Mouse (Mus musculus) right cerebral cortex, adult 18-20 months (tissue): ENCODE data around the gene Ccdc175.

Experiments used
- DNase-seq: peaks from one replicate; pipeline ENCODE4 v3.0.0; 2022; ENCODE audit warnings: mixed read lengths

The Ccdc175 gene

GRCm38 (mm10) chr12:72096966-72097365, 87.9 kb downstream of the Ccdc175 start:
- no peak for DNase-seq

GRCm38 (mm10) chr12:72089802-72090201, 95.0 kb downstream of the Ccdc175 start:
- no peak for DNase-seq

- no peak for DNase-seq
Observed at GRCm38 (mm10) chr12:72086166-72086825, 98.5 kb downstream of the Ccdc175 start.

GRCm38 (mm10) chr12:72085329-72086165, 99.3 kb downstream of the Ccdc175 start, which contains the start of the genes L3hypdh and Jkamp:
Gene L3hypdh (minus strand): TSS chr12:72085439.
Gene Jkamp (plus strand): TSS chr12:72085589.
- DNase-seq: peak; percentile 99

- DNase-seq: no peak
Observed at GRCm38 (mm10) chr12:72085024-72085328, 99.9 kb downstream of the Ccdc175 start.

- DNase-seq: no peak
Observed at GRCm38 (mm10) chr12:72084261-72085023, 100.4 kb downstream of the Ccdc175 start.

GRCm38 (mm10) chr12:72083265-72083664, 101.6 kb downstream of the Ccdc175 start:
- no peak for DNase-seq

- no peak for DNase-seq
Observed at GRCm38 (mm10) chr12:72082370-72082769, 102.5 kb downstream of the Ccdc175 start.

GRCm38 (mm10) chr12:72081961-72082360, 102.9 kb downstream of the Ccdc175 start:
- DNase-seq: no peak

GRCm38 (mm10) chr12:72078248-72078647, 106.6 kb downstream of the Ccdc175 start:
- DNase-seq: no peak

- peak; percentile 90 for DNase-seq
Observed at GRCm38 (mm10) chr12:72070327-72071269, 114.2 kb downstream of the Ccdc175 start, which contains the start of gene Gpr135. Gene Gpr135 (minus strand): TSS chr12:72071125.

- DNase-seq: no peak
Observed at GRCm38 (mm10) chr12:72069626-72070326, 115.1 kb downstream of the Ccdc175 start.

GRCm38 (mm10) chr12:72057780-72058179, 127.0 kb downstream of the Ccdc175 start:
- DNase-seq: no peak

GRCm38 (mm10) chr12:72053851-72054250, 131.0 kb downstream of the Ccdc175 start:
- no peak for DNase-seq

GRCm38 (mm10) chr12:72053303-72053702, 131.5 kb downstream of the Ccdc175 start:
- DNase-seq: no peak

GRCm38 (mm10) chr12:72052571-72052970, 132.3 kb downstream of the Ccdc175 start:
- no peak for DNase-seq
